Comparison of ENCODE assay signal across 25 mouse cellular contexts in the genomic region with DNA sequence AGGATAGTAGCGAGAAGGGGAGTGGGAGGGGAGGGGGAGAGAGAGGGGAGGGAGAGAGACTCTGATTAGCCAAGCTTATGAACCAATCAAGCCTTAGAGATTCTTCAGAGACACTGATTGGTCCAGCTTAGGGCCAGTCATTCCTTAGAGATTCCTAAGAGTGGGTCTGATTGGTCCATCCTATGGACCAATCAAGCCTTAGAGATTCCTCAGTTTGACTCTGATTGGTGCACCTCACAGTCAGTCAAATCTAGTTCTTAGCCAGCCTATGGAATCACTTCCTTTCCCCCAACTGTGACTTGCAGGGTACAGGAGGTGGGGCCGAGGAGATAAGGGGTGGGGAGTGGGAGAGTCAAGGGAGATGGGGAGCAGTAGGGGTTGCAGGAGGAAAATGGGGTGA.
DNase-seq lines count a peak whose midpoint lies in the region; TF ChIP-seq lines count a peak whose summit lies in the region.
"Had no signal": no experiment of that assay in that cellular context is flagged by ENCODE, and none has a peak within 500 bp of the region (broad histone marks: within the 10 kb centered on the region; RNA-seq: fewer than 3 reads in every experiment).

No protein-coding gene starts in this region.

- TF ChIP-seq CTCF in testis, adult 2 months (IDR thresholded peaks at IDR 0.05; ENCODE audit: control insufficient read depth, insufficient read depth, insufficient replicate concordance, low read depth, low read length): no peak

- H3K4me3 ChIP-seq in testis, adult 2 months (ENCODE audit: control insufficient read depth, low read depth, low read length): peak overlapping the region; percentile 46
- H3K4me3 ChIP-seq: embryonic facial prominence, embryonic 13.5 days; embryonic facial prominence, embryonic 15.5 days; erythroblast, embryonic 14.5 days; forebrain, embryonic 10.5 days; forebrain, embryonic 12.5 days had no signal

- H3K36me3 ChIP-seq in testis, adult 2 months (ENCODE audit: control insufficient read depth, insufficient read depth, low read length): no peaks in the 10 kb centered on the region
- H3K36me3 ChIP-seq: embryonic facial prominence, embryonic 13.5 days; embryonic facial prominence, embryonic 15.5 days; forebrain, embryonic 10.5 days; forebrain, embryonic 12.5 days had no signal

- peak; percentile 68 for DNase-seq in heart, adult 11 months
- no peak for DNase-seq in heart, postnatal 10 days
- no peak for DNase-seq in testis, postnatal 10 days (ENCODE audit: low spot score)
- DNase-seq in ZHBTc4 (ENCODE audit: low read depth, low spot score): peak; percentile 14
- DNase-seq in left cerebral cortex, postnatal 10 days (ENCODE audit: extremely low spot score in 1 of 2, low spot score in 2 of 2): no peak
- no peak for DNase-seq in ovary, postnatal 10 days (ENCODE audit: low spot score)
- DNase-seq: adrenal gland, adult 2 months; adrenal gland, postnatal 10 days; adrenal gland, postnatal 25 days; B cell, adult 2 months; cerebellum, adult 11 months; cerebellum, adult 18-20 months; cerebellum, adult 8-10 months; cerebellum, adult 9-11 months; cerebellum, postnatal 14 days; cerebellum, postnatal 36 days; embryo, embryonic 11 days had no signal

- H3K4me1 ChIP-seq in testis, adult 2 months (ENCODE audit: control insufficient read depth, insufficient read depth, low read length): peaks cover 2% of the 10 kb centered on the region
- H3K4me1 ChIP-seq: embryonic facial prominence, embryonic 13.5 days; embryonic facial prominence, embryonic 15.5 days; forebrain, embryonic 12.5 days had no signal

- TF ChIP-seq POLR2A in testis, adult 2 months (IDR thresholded peaks at IDR 0.05; ENCODE audit: control insufficient read depth, low read depth, low read length): no peak

- no peak overlapping the region for H3K27ac ChIP-seq in testis, adult 2 months (ENCODE audit: control insufficient read depth, insufficient read depth, low read depth, low read length)
- H3K27ac ChIP-seq: embryonic facial prominence, embryonic 13.5 days; embryonic facial prominence, embryonic 15.5 days; forebrain, embryonic 10.5 days; forebrain, embryonic 12.5 days had no signal

- H3K27me3 ChIP-seq in testis, adult 2 months (ENCODE audit: control insufficient read depth, insufficient read depth, low read length): no peaks in the 10 kb centered on the region
- H3K27me3 ChIP-seq: CH12.LX; embryonic facial prominence, embryonic 13.5 days; embryonic facial prominence, embryonic 15.5 days; forebrain, embryonic 12.5 days; Patski had no signal

- intact Hi-C loops in heart, postnatal 10 days (cut with DNase I): no loop called here
- intact Hi-C loops in left cerebral cortex, postnatal 10 days (cut with DNase I): no loop called here

Comparison
In these comparisons a context has a peak if more than half of its experiments do, and no peak if none do; other contexts are left out.
1. DNase-seq: peak in heart, adult 11 months (single experiment) and ZHBTc4 (single experiment); none in heart, postnatal 10 days (0 of 2), testis, postnatal 10 days (single experiment), left cerebral cortex, postnatal 10 days (0 of 2) and ovary, postnatal 10 days (single experiment).